Mouse (Mus musculus): ENCODE results near the gene Tmprss7.

Tmprss7 gene

GRCm38 (mm10) chr16:45685295-45685694 is 8.2 kb downstream of the Tmprss7 start:
- DNase-seq (ENCODE audit: low spot score): no peak

GRCm38 (mm10) chr16:45684815-45685214 is 8.6 kb downstream of the Tmprss7 start:
- DNase-seq (ENCODE audit: low spot score): peak; percentile 59

- no peak for DNase-seq (ENCODE audit: low spot score)
These were observed 17.0 kb downstream of the Tmprss7 start for GRCm38 (mm10) chr16:45676462-45676861.

GRCm38 (mm10) chr16:45670005-45670404 is 23.5 kb downstream of the Tmprss7 start:
- no peak for DNase-seq (ENCODE audit: low spot score)

- DNase-seq (ENCODE audit: low spot score): no peak
These were observed 25.3 kb downstream of the Tmprss7 start for GRCm38 (mm10) chr16:45668178-45668577.

- DNase-seq (ENCODE audit: low spot score): no peak
These were observed 27.3 kb downstream of the Tmprss7 start for GRCm38 (mm10) chr16:45666136-45666535.

- no peak for DNase-seq (ENCODE audit: low spot score)
These were observed 31.1 kb downstream of the Tmprss7 start for GRCm38 (mm10) chr16:45662381-45662780.

GRCm38 (mm10) chr16:45659596-45659995 is 33.9 kb downstream of the Tmprss7 start:
- DNase-seq (ENCODE audit: low spot score): no peak

- DNase-seq (ENCODE audit: low spot score): no peak
These were observed 35.2 kb downstream of the Tmprss7 start for GRCm38 (mm10) chr16:45658248-45658647.

- DNase-seq (ENCODE audit: low spot score): no peak
These were observed 35.8 kb downstream of the Tmprss7 start for GRCm38 (mm10) chr16:45657574-45658159.

GRCm38 (mm10) chr16:45654465-45654864 is 39.0 kb downstream of the Tmprss7 start:
- no peak for DNase-seq (ENCODE audit: low spot score)

- DNase-seq (ENCODE audit: low spot score): no peak
These were observed 39.5 kb downstream of the Tmprss7 start, which contains the start of gene BC016579 for GRCm38 (mm10) chr16:45653934-45654332. Gene BC016579, minus strand, starts transcription at chr16:45654068.

- no peak for DNase-seq (ENCODE audit: low spot score)
These were observed 40.2 kb downstream of the Tmprss7 start for GRCm38 (mm10) chr16:45653009-45653933.

GRCm38 (mm10) chr16:45651497-45651896 is 42.0 kb downstream of the Tmprss7 start:
- DNase-seq (ENCODE audit: low spot score): no peak

GRCm38 (mm10) chr16:45644380-45644779 is 49.1 kb downstream of the Tmprss7 start:
- DNase-seq (ENCODE audit: low spot score): no peak

- DNase-seq (ENCODE audit: low spot score): no peak
These were observed 49.5 kb downstream of the Tmprss7 start for GRCm38 (mm10) chr16:45643944-45644343.

GRCm38 (mm10) chr16:45641301-45641700 is 52.2 kb downstream of the Tmprss7 start:
- no peak for DNase-seq (ENCODE audit: low spot score)

- DNase-seq (ENCODE audit: low spot score): no peak
These were observed 53.2 kb downstream of the Tmprss7 start for GRCm38 (mm10) chr16:45640070-45640762.

- no peak for DNase-seq (ENCODE audit: low spot score)
These were observed 57.6 kb downstream of the Tmprss7 start for GRCm38 (mm10) chr16:45635826-45636225.

GRCm38 (mm10) chr16:45632420-45632819 is 61.0 kb downstream of the Tmprss7 start:
- DNase-seq (ENCODE audit: low spot score): no peak

- DNase-seq (ENCODE audit: low spot score): peak; percentile 51
These were observed 63.0 kb downstream of the Tmprss7 start for GRCm38 (mm10) chr16:45630347-45630960.

- DNase-seq (ENCODE audit: low spot score): no peak
These were observed 63.9 kb downstream of the Tmprss7 start for GRCm38 (mm10) chr16:45629497-45630105.
